Mouse (Mus musculus) liver, embryonic 13.5 days (tissue): ENCODE data around the gene Dnah17. TPM values are rescaled to one million over a fixed set of nuclear protein-coding genes. Genes with fewer than 3 reads are reported as not detected.

Experiments used
- ATAC-seq: fragments of 200-750 bp; cut with Nextera tagmentation; 2 replicates; pipeline ENCODE4 v1.8.0; 2017; ENCODE audit warnings: low read depth, mild to moderate bottlenecking, moderate number of reproducible peaks, moderate library complexity
- DNase-seq: peaks from one replicate; pipeline ENCODE4 v3.0.0; 2022
- H3K27ac ChIP-seq: fragments of 300-500 bp; sonication (generic); 2 replicates; pipeline ENCODE4 v1.5.1; 2015; ENCODE audit warnings: moderate library complexity, mild to moderate bottlenecking, inconsistent platforms
- H3K27me3 ChIP-seq: fragments of 300-500 bp; sonication (generic); 2 replicates; pipeline ENCODE4 v1.6.1; 2015; ENCODE audit warnings: mild to moderate bottlenecking, inconsistent platforms
- H3K36me3 ChIP-seq: fragments of 300-500 bp; sonication (generic); 2 replicates; pipeline ENCODE4 v1.6.1; 2015; ENCODE audit warnings: mild to moderate bottlenecking, inconsistent platforms
- H3K4me1 ChIP-seq: fragments of 300-500 bp; sonication (generic); replicated peaks from 2 replicates; pipeline ENCODE4 v1.6.1; 2015; ENCODE audit warnings: inconsistent platforms
- H3K4me2 ChIP-seq: fragments of 300-500 bp; sonication (generic); 2 replicates; pipeline ENCODE4 v1.6.1; 2015; ENCODE audit warnings: inconsistent platforms, mild to moderate bottlenecking, moderate library complexity
- H3K4me3 ChIP-seq: fragments of 300-500 bp; sonication (generic); replicated peaks from 2 replicates; pipeline ENCODE4 v1.5.1; 2015; ENCODE audit warnings: mild to moderate bottlenecking, inconsistent platforms
- H3K9ac ChIP-seq: fragments of 300-500 bp; sonication (generic); 2 replicates; pipeline ENCODE4 v1.6.1; 2015; ENCODE audit warnings: mild to moderate bottlenecking, inconsistent platforms
- H3K9me3 ChIP-seq: fragments of 300-500 bp; sonication (generic); replicated peaks from 2 replicates; pipeline ENCODE4 v1.6.1; 2016; ENCODE audit warnings: inconsistent platforms
- WGBS: fragments of 180-500 bp; shearing (Covaris S2); methylation state at CpG from one replicate; pipeline ENCODE4 v1.1.7; 2015; ENCODE audit not compliant: insufficient replicate concordance; 5-methylcytosine and 5-hydroxymethylcytosine counted together
- polyA plus RNA-seq: library from polyadenylated mRNA; unstranded; fragments of >200 nt; fragmentation: Nextera tagmentation; extraction: Ambion mirVana; gene quantifications from 2 replicates; pipeline ENCODE4 v1.2.1, GENCODE M21; 2015

The Dnah17 gene
- polyA plus RNA-seq, 1 experiment from 2014 or later, result 0.07 TPM

- 33% methylated on average over 8 of the region's 8 CpGs for WGBS
- Histone ChIP-seq H3K4me1 (peaks cover 17% of the 10 kb centered on the region), H3K27ac (no peak overlapping the region), H3K9ac (no peak overlapping the region), H3K4me3 (no peak overlapping the region), H3K4me2 (no peak overlapping the region), H3K27me3 (no peaks in the 10 kb centered on the region), H3K9me3 (no peaks in the 10 kb centered on the region), H3K36me3 (no peaks in the 10 kb centered on the region)
- DNase-seq (no peak), ATAC-seq (no peak)
These were observed 15.8 kb downstream of the Dnah17 start for GRCm38 (mm10) chr11:118114581-118115110.

GRCm38 (mm10) chr11:118113516-118114205 lies 16.8 kb downstream of the Dnah17 start:
- no peak for ATAC-seq

GRCm38 (mm10) chr11:118104001-118104400 lies 26.4 kb downstream of the Dnah17 start:
- Histone ChIP-seq H3K27ac (no peak overlapping the region), H3K27me3 (no peaks in the 10 kb centered on the region), H3K4me3 (no peak overlapping the region), H3K36me3 (no peaks in the 10 kb centered on the region), H3K4me1 (0 out of 2 replicates have a peak, but pooled peaks cover 4% of the 10 kb centered on the region), H3K9ac (no peak overlapping the region), H3K9me3 (no peaks in the 10 kb centered on the region), H3K4me2 (no peak overlapping the region)
- peak; percentile 59 for ATAC-seq
- WGBS, result 3% methylated on average over 5 of the region's 5 CpGs
- DNase-seq, result peak; percentile 59

More at GRCm38 (mm10) chr11:118113516-118114205, 16.8 kb downstream of the Dnah17 start:
- WGBS, result 39% methylated on average over 14 of the region's 14 CpGs
- Histone ChIP-seq H3K9me3 (no peaks in the 10 kb centered on the region), H3K4me2 (no peak overlapping the region), H3K4me3 (no peak overlapping the region), H3K27me3 (no peaks in the 10 kb centered on the region), H3K4me1 (peaks cover 17% of the 10 kb centered on the region), H3K36me3 (no peaks in the 10 kb centered on the region), H3K9ac (no peak overlapping the region), H3K27ac (no peak overlapping the region)
- no peak for DNase-seq

GRCm38 (mm10) chr11:118103383-118103782 lies 27.1 kb downstream of the Dnah17 start:
- WGBS, result 75% methylated on average over 5 of the region's 5 CpGs
- no peaks in the 10 kb centered on the region for H3K36me3 ChIP-seq
- 0 out of 2 replicates have a peak, but pooled peaks cover 4% of the 10 kb centered on the region for H3K4me1 ChIP-seq
- H3K4me3 ChIP-seq, result no peak overlapping the region
- H3K9me3 ChIP-seq, result no peaks in the 10 kb centered on the region
- H3K9ac ChIP-seq, result no peak overlapping the region
- H3K27ac ChIP-seq, result no peak overlapping the region
- ATAC-seq (no peak), DNase-seq (no peak)
- no peak overlapping the region for H3K4me2 ChIP-seq
- no peaks in the 10 kb centered on the region for H3K27me3 ChIP-seq

- Histone ChIP-seq H3K27ac (no peak overlapping the region), H3K4me1 (0 out of 2 replicates have a peak, but pooled peaks cover 4% of the 10 kb centered on the region), H3K9me3 (no peaks in the 10 kb centered on the region), H3K36me3 (no peaks in the 10 kb centered on the region), H3K4me2 (no peak overlapping the region), H3K4me3 (no peak overlapping the region), H3K9ac (no peak overlapping the region), H3K27me3 (no peaks in the 10 kb centered on the region)
- peak; percentile 25; the same call in 1 of the 2 replicates for ATAC-seq
- DNase-seq, result peak; percentile 69
- 34% methylated on average over 3 of the region's 3 CpGs for WGBS
These were observed 27.6 kb downstream of the Dnah17 start for GRCm38 (mm10) chr11:118102838-118103237.

- Histone ChIP-seq H3K9me3 (no peaks in the 10 kb centered on the region), H3K36me3 (no peaks in the 10 kb centered on the region), H3K4me3 (no peak overlapping the region), H3K27ac (no peak overlapping the region), H3K9ac (no peak overlapping the region), H3K27me3 (no peaks in the 10 kb centered on the region), H3K4me2 (no peak overlapping the region), H3K4me1 (no peaks in the 10 kb centered on the region)
- ATAC-seq (no peak), DNase-seq (no peak)
- 42% methylated on average over 9 of the region's 9 CpGs for WGBS
These were observed 29.3 kb downstream of the Dnah17 start for GRCm38 (mm10) chr11:118101133-118101532.

GRCm38 (mm10) chr11:118096736-118097135 lies 33.7 kb downstream of the Dnah17 start:
- Histone ChIP-seq H3K27ac (no peak overlapping the region), H3K9ac (no peak overlapping the region), H3K9me3 (no peaks in the 10 kb centered on the region), H3K4me2 (no peak overlapping the region), H3K4me3 (no peak overlapping the region), H3K27me3 (no peaks in the 10 kb centered on the region), H3K36me3 (no peaks in the 10 kb centered on the region), H3K4me1 (no peaks in the 10 kb centered on the region)
- ATAC-seq (no peak), DNase-seq (no peak)
- 49% methylated on average over 2 of the region's 2 CpGs for WGBS

- H3K27ac ChIP-seq, result no peak overlapping the region
- 50% methylated on average over 9 of the region's 9 CpGs for WGBS
- no peaks in the 10 kb centered on the region for H3K36me3 ChIP-seq
These were observed 35.4 kb downstream of the Dnah17 start for GRCm38 (mm10) chr11:118095004-118095403.

GRCm38 (mm10) chr11:118091002-118091670 lies 39.3 kb downstream of the Dnah17 start:
- ATAC-seq (no peak), DNase-seq (no peak)
- Histone ChIP-seq H3K36me3 (no peaks in the 10 kb centered on the region), H3K4me2 (no peak overlapping the region), H3K9me3 (no peaks in the 10 kb centered on the region), H3K4me3 (no peak overlapping the region), H3K4me1 (no peaks in the 10 kb centered on the region), H3K27me3 (no peaks in the 10 kb centered on the region), H3K27ac (no peak overlapping the region), H3K9ac (no peak overlapping the region)
- WGBS, result 76% methylated on average over 23 of the region's 23 CpGs

More at GRCm38 (mm10) chr11:118095004-118095403, 35.4 kb downstream of the Dnah17 start:
- Histone ChIP-seq H3K4me3 (no peak overlapping the region), H3K9me3 (no peaks in the 10 kb centered on the region), H3K9ac (no peak overlapping the region), H3K4me2 (no peak overlapping the region), H3K27me3 (no peaks in the 10 kb centered on the region), H3K4me1 (no peaks in the 10 kb centered on the region)
- ATAC-seq, result no peak
- no peak for DNase-seq

GRCm38 (mm10) chr11:118088896-118089295 lies 41.5 kb downstream of the Dnah17 start:
- Histone ChIP-seq H3K4me1 (no peaks in the 10 kb centered on the region; the same call in 1 of the 2 replicates), H3K36me3 (no peaks in the 10 kb centered on the region), H3K9me3 (no peaks in the 10 kb centered on the region), H3K4me3 (no peak overlapping the region), H3K27me3 (no peaks in the 10 kb centered on the region), H3K9ac (no peak overlapping the region), H3K4me2 (no peak overlapping the region), H3K27ac (no peak overlapping the region)
- no peak for DNase-seq
- 74% methylated on average over 19 of the region's 19 CpGs for WGBS
- ATAC-seq, result no peak

GRCm38 (mm10) chr11:118085961-118086360 lies 44.5 kb downstream of the Dnah17 start:
- no peak overlapping the region for H3K27ac ChIP-seq
- WGBS, result 65% methylated on average over 8 of the region's 8 CpGs
- no peaks in the 10 kb centered on the region; the same call in 1 of the 2 replicates for H3K4me1 ChIP-seq
- ATAC-seq (no peak), DNase-seq (no peak)
- no peak overlapping the region for H3K4me2 ChIP-seq
- no peaks in the 10 kb centered on the region; the same call in 1 of the 2 replicates for H3K27me3 ChIP-seq
- no peaks in the 10 kb centered on the region for H3K9me3 ChIP-seq
- no peak overlapping the region for H3K4me3 ChIP-seq
- H3K36me3 ChIP-seq, result no peaks in the 10 kb centered on the region
- no peak overlapping the region for H3K9ac ChIP-seq
